Mouse (Mus musculus) MEL (cell line): ENCODE results near the gene Epop. TPM values are rescaled to one million over a fixed set of nuclear protein-coding genes. Genes with fewer than 3 reads are reported as not detected.

Experiments
- DNase-seq: peaks from one replicate; pipeline ENCODE4 v3.0.0; 2011; ENCODE audit warnings: low read depth, low spot score
- H3K27ac ChIP-seq: 2 replicates; pipeline ENCODE4 v1.5.1; 2012; ENCODE audit warnings: low read depth, mild to moderate bottlenecking, control low read depth, low read length, moderate library complexity; ENCODE audit not compliant: control insufficient read depth
- H3K27me3 ChIP-seq, 2 experiments: fragments of 150-350 bp in 1 of 2; sonication (generic) in 1 of 2; 2 replicates each; pipeline ENCODE4 v1.6.1; 2012; ENCODE audit warnings: low read length in 2 of 2, mild to moderate bottlenecking in 2 of 2, improper control_type of control experiment in 1 of 2, moderate library complexity in 1 of 2; ENCODE audit not compliant: insufficient read depth in 2 of 2, control insufficient read depth in 1 of 2
- H3K36me3 ChIP-seq, 2 experiments: 2 replicates each; pipeline ENCODE4 v1.6.1; 2012 to 2014; ENCODE audit warnings: low read length in 2 of 2, improper control_type of control experiment in 1 of 2, inconsistent platforms in 1 of 2, mild to moderate bottlenecking in 1 of 2; ENCODE audit not compliant: insufficient read depth in 2 of 2, control insufficient read depth in 1 of 2
- H3K4me1 ChIP-seq, 2 experiments: fragments of 150-350 bp in 1 of 2; sonication (generic) in 1 of 2; 2 replicates each; pipeline ENCODE4 v1.6.1; 2012; ENCODE audit warnings: low read length in 2 of 2, improper control_type of control experiment in 1 of 2, mild to moderate bottlenecking in 1 of 2; ENCODE audit not compliant: insufficient read depth in 2 of 2, control insufficient read depth in 1 of 2
- H3K4me3 ChIP-seq, 2 experiments: fragments of 150-350 bp in 1 of 2; sonication (generic) in 1 of 2; 2 replicates each; pipeline ENCODE4 v1.5.1; 2012; ENCODE audit warnings: low read depth in 2 of 2, low read length in 2 of 2, mild to moderate bottlenecking in 2 of 2, moderate library complexity in 2 of 2, control low read depth in 1 of 2, improper control_type of control experiment in 1 of 2; ENCODE audit not compliant: control insufficient read depth in 1 of 2, insufficient read depth in 1 of 2
- H3K79me2 ChIP-seq: 2 replicates; pipeline ENCODE4 v1.6.1; 2012; ENCODE audit warnings: mild to moderate bottlenecking, low read length, moderate library complexity; ENCODE audit not compliant: control insufficient read depth, poor library complexity, insufficient read depth
- H3K9ac ChIP-seq: 2 replicates; pipeline ENCODE4 v1.6.1; 2012; ENCODE audit warnings: low read depth, mild to moderate bottlenecking, control low read depth, low read length, moderate library complexity; ENCODE audit not compliant: control insufficient read depth, poor library complexity, severe bottlenecking
- H3K9me3 ChIP-seq: fragments of 150-350 bp; sonication (generic); replicated peaks from 2 replicates; pipeline ENCODE4 v1.6.1; 2012; ENCODE audit warnings: mild to moderate bottlenecking, low read length, improper control_type of control experiment, moderate library complexity; ENCODE audit not compliant: insufficient read depth
- CHD1 ChIP-seq: IDR thresholded peaks from 2 replicates; pipeline ENCODE4 v1.6.1; 2012; ENCODE audit warnings: low read depth, mild to moderate bottlenecking, inconsistent platforms, low read length, improper control_type of control experiment
- CTCF ChIP-seq, 3 experiments: IDR thresholded peaks in 2 of 3; conservative IDR thresholded peaks in 1 of 3; 2 replicates each; pipeline ENCODE4 v1.5.1; 2011 to 2012; ENCODE audit warnings: low read length in 3 of 3, low read depth in 2 of 3, mild to moderate bottlenecking in 2 of 3, improper control_type of control experiment in 1 of 3, inconsistent platforms in 1 of 3, mixed read lengths in 1 of 3, moderate library complexity in 1 of 3; ENCODE audit not compliant: control insufficient read depth in 1 of 3, insufficient read depth in 1 of 3, poor library complexity in 1 of 3, severe bottlenecking in 1 of 3
- EP300 ChIP-seq, 2 experiments: IDR thresholded peaks; 2 replicates each; pipeline ENCODE4 v1.6.1; 2011; ENCODE audit warnings: improper control_type of control experiment in 2 of 2, low read length in 2 of 2, low read depth in 1 of 2, mild to moderate bottlenecking in 1 of 2
- GABPA ChIP-seq: IDR thresholded peaks from 2 replicates; pipeline ENCODE4 v1.6.1; 2012; ENCODE audit warnings: low read depth, mild to moderate bottlenecking, inconsistent platforms, low read length, improper control_type of control experiment, moderate library complexity
- HCFC1 ChIP-seq: IDR thresholded peaks from 2 replicates; pipeline ENCODE4 v1.6.1; 2012; ENCODE audit warnings: low read depth, mild to moderate bottlenecking, inconsistent platforms, low read length, improper control_type of control experiment, moderate library complexity
- MAFK ChIP-seq: IDR thresholded peaks from 2 replicates; pipeline ENCODE4 v1.6.1; 2011; ENCODE audit warnings: low read depth, mild to moderate bottlenecking, low read length, improper control_type of control experiment, borderline replicate concordance
- MAZ ChIP-seq: IDR thresholded peaks from 2 replicates; pipeline ENCODE4 v1.6.1; 2012; ENCODE audit warnings: low read depth, mild to moderate bottlenecking, inconsistent platforms, low read length, improper control_type of control experiment
- MEF2A ChIP-seq: IDR thresholded peaks from 2 replicates; pipeline ENCODE4 v1.6.1; 2014; ENCODE audit warnings: low read depth, mild to moderate bottlenecking, inconsistent platforms, low read length, improper control_type of control experiment; ENCODE audit not compliant: poor library complexity, insufficient replicate concordance, severe bottlenecking; ENCODE audit errors: extremely low read depth
- MYC ChIP-seq: IDR thresholded peaks from 2 replicates; pipeline ENCODE4 v1.6.1; 2011; ENCODE audit warnings: low read depth, mild to moderate bottlenecking, low read length, improper control_type of control experiment, moderate library complexity
- POLR2A ChIP-seq, 2 experiments: IDR thresholded peaks; 2 replicates each; pipeline ENCODE4 v1.6.1; 2011 to 2012; ENCODE audit warnings: low read length in 2 of 2, mild to moderate bottlenecking in 2 of 2, control low read depth in 1 of 2, improper control_type of control experiment in 1 of 2, low read depth in 1 of 2, moderate library complexity in 1 of 2; ENCODE audit not compliant: control insufficient read depth in 1 of 2, insufficient read depth in 1 of 2, poor library complexity in 1 of 2
- POLR2AphosphoS2 ChIP-seq: IDR thresholded peaks from 2 replicates; pipeline ENCODE4 v1.6.1; 2011; ENCODE audit warnings: low read length, improper control_type of control experiment
- POLR2AphosphoS5 ChIP-seq: IDR thresholded peaks from 2 replicates; pipeline ENCODE4 v1.6.1; 2012; ENCODE audit warnings: low read depth, borderline replicate concordance, mild to moderate bottlenecking, inconsistent platforms, low read length, moderate library complexity, mixed read lengths
- RCOR1 ChIP-seq: IDR thresholded peaks from 2 replicates; pipeline ENCODE4 v1.6.1; 2012; ENCODE audit warnings: low read depth, mild to moderate bottlenecking, inconsistent platforms, low read length, improper control_type of control experiment
- SIN3A ChIP-seq: IDR thresholded peaks from 2 replicates; pipeline ENCODE4 v1.6.1; 2012; ENCODE audit warnings: low read length, improper control_type of control experiment, inconsistent platforms
- TAL1 ChIP-seq: IDR thresholded peaks from 2 replicates; pipeline ENCODE4 v1.6.1; 2012; ENCODE audit warnings: mild to moderate bottlenecking, inconsistent platforms, low read length, moderate library complexity, mixed read lengths
- TBP ChIP-seq: IDR thresholded peaks from 2 replicates; pipeline ENCODE4 v1.8.0; 2011; ENCODE audit warnings: low read depth, low read length, improper control_type of control experiment
- USF2 ChIP-seq, 2 experiments: IDR thresholded peaks; 2 replicates each; pipeline ENCODE4 v1.6.1; 2011 to 2012; ENCODE audit warnings: improper control_type of control experiment in 2 of 2, low read length in 2 of 2, borderline replicate concordance in 1 of 2, inconsistent platforms in 1 of 2, low read depth in 1 of 2, mild to moderate bottlenecking in 1 of 2; ENCODE audit not compliant: insufficient read depth in 1 of 2
- ZC3H11A ChIP-seq: IDR thresholded peaks from 2 replicates; pipeline ENCODE4 v1.6.1; 2012; ENCODE audit warnings: low read depth, mild to moderate bottlenecking, inconsistent platforms, low read length, improper control_type of control experiment
- ZNF384 ChIP-seq: IDR thresholded peaks from 2 replicates; pipeline ENCODE4 v1.6.1; 2012; ENCODE audit warnings: low read depth, mild to moderate bottlenecking, inconsistent platforms, low read length, improper control_type of control experiment
- polyA plus RNA-seq, 2 experiments: library from polyadenylated mRNA; stranded (reverse) in 1 of 2; unstranded in 1 of 2; fragments of >175 nt in 1 of 2; fragments of >200 nt in 1 of 2; gene quantifications; 2 replicates each; pipeline versions ENCODE4 v1.2.1 to v1.2.4; 2012; ENCODE audit warnings: low replicate concordance in 2 of 2, low read depth in 1 of 2; ENCODE audit not compliant: insufficient read length in 2 of 2, insufficient read depth in 1 of 2, missing spikeins in 1 of 2
- total RNA-seq: library from RNA; depleted of rRNA; stranded (reverse); fragments of 300-350 nt; gene quantifications from 2 replicates; pipeline ENCODE4 v1.2.3, GENCODE M21; 2012

Gene Epop
- total and polyA plus RNA-seq, 3 experiments: not detected

DNA sequence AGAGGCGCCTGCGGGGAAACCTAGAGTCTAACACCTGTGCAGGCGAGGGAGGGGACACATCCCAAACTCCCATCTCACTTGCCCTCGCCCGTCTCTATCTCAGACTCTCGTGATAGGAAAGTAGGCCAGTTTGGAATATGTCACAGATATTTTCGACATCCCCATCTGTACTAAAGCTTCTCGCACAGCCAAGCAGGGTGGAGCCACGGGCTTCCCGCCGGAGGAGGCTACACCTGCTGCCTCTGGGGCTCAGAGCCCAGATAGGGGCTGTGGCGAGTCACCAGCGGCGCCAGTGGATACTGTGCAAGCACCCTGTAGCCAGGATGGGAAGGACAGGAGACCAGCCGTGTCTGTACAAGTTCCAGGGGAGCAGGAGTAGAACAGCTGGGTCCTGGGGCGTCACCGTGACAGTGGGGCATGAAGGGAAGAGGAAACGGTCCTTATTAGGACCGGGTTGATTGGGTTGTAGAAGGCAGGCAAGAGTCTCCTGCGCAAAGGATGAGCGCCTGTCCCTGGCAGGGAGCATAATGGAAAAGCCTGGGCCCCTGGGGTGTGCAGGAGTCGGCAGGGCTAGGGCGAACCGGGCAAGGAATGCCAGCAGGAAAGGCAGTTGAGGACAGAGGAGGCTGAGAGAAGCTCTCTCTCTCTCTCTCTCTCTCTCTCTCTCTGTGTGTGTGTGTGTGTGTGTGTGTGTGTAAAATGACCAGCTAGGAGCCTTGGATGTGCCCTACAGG lies 39.1 kb downstream of the Epop start:
- no peak for DNase-seq
- no peak overlapping the region for H3K4me3 ChIP-seq
- TF ChIP-seq TBP (no peak), MEF2A (no peak), CTCF (IDR thresholded peaks at IDR 0.05 in 2 of 3, conservative IDR thresholded peaks at IDR 0.05 in 1 of 3; ENCODE audit: control insufficient read depth in 1 of 3, insufficient read depth in 1 of 3, low read depth in 2 of 3, low read length in 3 of 3, poor library complexity in 1 of 3, severe bottlenecking in 1 of 3) (no peak), MYC (no peak), MAFK (no peak), POLR2AphosphoS5 (no peak), HCFC1 (no peak), POLR2A (IDR thresholded peaks at IDR 0.05; ENCODE audit: control insufficient read depth in 1 of 2, insufficient read depth in 1 of 2, low read depth in 1 of 2, low read length in 2 of 2, poor library complexity in 1 of 2) (no peak), TAL1 (no peak), USF2 (IDR thresholded peaks at IDR 0.05; ENCODE audit: borderline replicate concordance in 1 of 2, insufficient read depth in 1 of 2, low read depth in 1 of 2, low read length in 2 of 2) (no peak), EP300 (IDR thresholded peaks at IDR 0.05; ENCODE audit: low read depth in 1 of 2, low read length in 2 of 2) (no peak), ZC3H11A (no peak), ZNF384 (no peak), SIN3A (no peak), CHD1 (no peak), MAZ (no peak), GABPA (no peak), RCOR1 (no peak)
- TF ChIP-seq, all 39 proteins: peak for 0
- H3K9ac ChIP-seq: no peak overlapping the region
- H3K4me1 ChIP-seq: peaks cover 0 to 4% of the 10 kb centered on the region in 2 experiments; a peak in 1 of 4 replicates
- no peaks in the 10 kb centered on the region for H3K79me2 ChIP-seq
- H3K27ac ChIP-seq: no peak overlapping the region
- H3K9me3 ChIP-seq: no peaks in the 10 kb centered on the region
- H3K27me3 ChIP-seq: peaks cover 8 to 17% of the 10 kb centered on the region in 2 experiments
- no peaks in the 10 kb centered on the region; a peak in 1 of 4 replicates for H3K36me3 ChIP-seq

DNA sequence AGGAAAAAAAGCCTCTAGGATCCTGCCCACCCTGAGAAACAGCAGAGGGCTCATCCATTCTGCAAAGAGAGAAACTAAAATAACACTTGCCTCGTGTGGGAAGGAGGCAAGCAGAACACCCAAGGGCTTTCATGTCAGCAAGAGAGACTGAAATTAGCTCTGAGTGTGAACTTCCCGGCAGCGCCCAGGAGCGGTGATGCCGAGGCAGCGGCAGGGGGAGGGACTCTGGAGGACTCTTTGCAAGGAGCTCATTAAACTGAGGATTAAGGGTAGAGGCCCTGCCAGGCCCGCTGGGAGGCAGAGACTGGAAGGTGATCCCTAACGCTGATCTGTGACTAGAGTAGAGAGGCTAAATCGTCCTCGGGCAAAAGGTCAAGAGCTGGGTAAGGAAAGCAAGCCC lies 40.3 kb downstream of the Epop start:
- H3K27ac ChIP-seq: no peak overlapping the region
- no peak for TF ChIP-seq POLR2AphosphoS2
- no peaks in the 10 kb centered on the region for H3K79me2 ChIP-seq
- H3K36me3 ChIP-seq: no peaks in the 10 kb centered on the region; a peak in 1 of 4 replicates
- H3K4me1 ChIP-seq: peaks cover 0 to 4% of the 10 kb centered on the region in 2 experiments; a peak in 1 of 4 replicates
- no peak overlapping the region for H3K4me3 ChIP-seq
- peaks cover 10 to 17% of the 10 kb centered on the region in 2 experiments for H3K27me3 ChIP-seq
- no peak for DNase-seq
- H3K9ac ChIP-seq: no peak overlapping the region
- no peaks in the 10 kb centered on the region for H3K9me3 ChIP-seq
